Mouse (Mus musculus): ENCODE results near the gene Acox1. TPM values are rescaled to one million over a fixed set of nuclear protein-coding genes. Genes with fewer than 3 reads are reported as not detected.

The Acox1 gene
- polyA plus RNA-seq, 1 experiment from 2014 or later, result 207 TPM

GRCm38 (mm10) chr11:116197584-116197906 is 1.3 kb downstream of the Acox1 start:
- H3K4me3 ChIP-seq (ENCODE audit: low read depth, low read length), result peak overlapping the region; percentile 74

GRCm38 (mm10) chr11:116196866-116197583 is 1.8 kb downstream of the Acox1 start:
- H3K36me3 ChIP-seq (ENCODE audit: control insufficient read depth, insufficient read depth, low read length), result peaks cover 2% of the 10 kb centered on the region; the same call in 1 of the 2 replicates
- ATAC-seq (ENCODE audit: low FRiP score, low TSS enrichment), result no peak
- peak overlapping the region; percentile 86; the same call in 1 of the 2 replicates for H3K9ac ChIP-seq (ENCODE audit: low read length)
- WGBS, result 93% methylated on average over 18 of the region's 18 CpGs
- no peaks in the 10 kb centered on the region for H3K4me1 ChIP-seq (replicated peaks; ENCODE audit: control insufficient read depth, insufficient read depth)
- H3K27ac ChIP-seq (replicated peaks), result peak overlapping the region; percentile 50
- DNase-seq (ENCODE audit: low spot score), result no peak
- peak overlapping the region; percentile 74; the same call in 1 of the 2 replicates for H3K4me3 ChIP-seq (ENCODE audit: low read depth, low read length)
- H3K27me3 ChIP-seq (ENCODE audit: control insufficient read depth, insufficient read depth, low read length), result no peaks in the 10 kb centered on the region
- H3K9me3 ChIP-seq (ENCODE audit: control insufficient read depth, low read length), result no peaks in the 10 kb centered on the region
- H3K4me2 ChIP-seq (replicated peaks; ENCODE audit: low read depth), result peak overlapping the region; percentile 80
- TF ChIP-seq EP300 (optimal IDR thresholded peaks at IDR 0.05), result no peak
- no peak for TF ChIP-seq CTCF (IDR thresholded peaks at IDR 0.05; ENCODE audit: low read depth)

More at GRCm38 (mm10) chr11:116197584-116197906, 1.3 kb downstream of the Acox1 start:
- 80% methylated on average over 6 of the region's 6 CpGs for WGBS
- ATAC-seq (ENCODE audit: low FRiP score, low TSS enrichment), result no peak
- H3K4me2 ChIP-seq (replicated peaks; ENCODE audit: low read depth), result peak overlapping the region; percentile 80
- H3K27me3 ChIP-seq (ENCODE audit: control insufficient read depth, insufficient read depth, low read length), result no peaks in the 10 kb centered on the region
- H3K27ac ChIP-seq (replicated peaks), result peak overlapping the region; percentile 50
- TF ChIP-seq CTCF (IDR thresholded peaks at IDR 0.05; ENCODE audit: low read depth) (no peak), EP300 (optimal IDR thresholded peaks at IDR 0.05) (no peak)
- no peaks in the 10 kb centered on the region for H3K4me1 ChIP-seq (replicated peaks; ENCODE audit: control insufficient read depth, insufficient read depth)
- no peaks in the 10 kb centered on the region for H3K9me3 ChIP-seq (ENCODE audit: control insufficient read depth, low read length)
- no peak for DNase-seq (ENCODE audit: low spot score)
- H3K9ac ChIP-seq (ENCODE audit: low read length), result peak overlapping the region; percentile 86
- H3K36me3 ChIP-seq (ENCODE audit: control insufficient read depth, insufficient read depth, low read length), result peaks cover 2% of the 10 kb centered on the region; the same call in 1 of the 2 replicates

GRCm38 (mm10) chr11:116196336-116196735 is 2.5 kb downstream of the Acox1 start:
- no peak overlapping the region for H3K4me2 ChIP-seq (replicated peaks; ENCODE audit: low read depth)
- ATAC-seq (ENCODE audit: low FRiP score, low TSS enrichment), result no peak
- peaks cover 2% of the 10 kb centered on the region; the same call in 1 of the 2 replicates for H3K36me3 ChIP-seq (ENCODE audit: control insufficient read depth, insufficient read depth, low read length)
- no peak overlapping the region for H3K9ac ChIP-seq (ENCODE audit: low read length)
- TF ChIP-seq CTCF (IDR thresholded peaks at IDR 0.05; ENCODE audit: low read depth) (no peak), EP300 (optimal IDR thresholded peaks at IDR 0.05) (no peak)
- no peaks in the 10 kb centered on the region for H3K9me3 ChIP-seq (ENCODE audit: control insufficient read depth, low read length)
- no peaks in the 10 kb centered on the region for H3K27me3 ChIP-seq (ENCODE audit: control insufficient read depth, insufficient read depth, low read length)
- H3K27ac ChIP-seq (replicated peaks), result no peak overlapping the region; the same call in 1 of the 2 replicates
- no peak overlapping the region for H3K4me3 ChIP-seq (ENCODE audit: low read depth, low read length)
- no peaks in the 10 kb centered on the region for H3K4me1 ChIP-seq (replicated peaks; ENCODE audit: control insufficient read depth, insufficient read depth)
- WGBS, result 77% methylated on average over 3 of the region's 3 CpGs
- no peak for DNase-seq (ENCODE audit: low spot score)

- ATAC-seq (ENCODE audit: low FRiP score, low TSS enrichment), result peak; percentile 48
- no peak overlapping the region for H3K4me3 ChIP-seq (ENCODE audit: low read depth, low read length)
- no peaks in the 10 kb centered on the region for H3K27me3 ChIP-seq (ENCODE audit: control insufficient read depth, insufficient read depth, low read length)
- peak; percentile 57 for DNase-seq (ENCODE audit: low spot score)
- H3K36me3 ChIP-seq (ENCODE audit: control insufficient read depth, insufficient read depth, low read length), result peaks cover 2% of the 10 kb centered on the region; the same call in 1 of the 2 replicates
- H3K9ac ChIP-seq (ENCODE audit: low read length), result no peak overlapping the region
- TF ChIP-seq EP300 (optimal IDR thresholded peaks at IDR 0.05) (no peak), CTCF (IDR thresholded peaks at IDR 0.05; ENCODE audit: low read depth) (peak; percentile 38)
- WGBS, result 44% methylated on average over 5 of the region's 5 CpGs
- peak overlapping the region; percentile 30 for H3K27ac ChIP-seq (replicated peaks)
- H3K4me2 ChIP-seq (replicated peaks; ENCODE audit: low read depth), result peak overlapping the region; percentile 37; the same call in 1 of the 2 replicates
- H3K4me1 ChIP-seq (replicated peaks; ENCODE audit: control insufficient read depth, insufficient read depth), result no peaks in the 10 kb centered on the region
- H3K9me3 ChIP-seq (ENCODE audit: control insufficient read depth, low read length), result no peaks in the 10 kb centered on the region
Observed at GRCm38 (mm10) chr11:116195252-116195651, 3.6 kb downstream of the Acox1 start.

- Histone ChIP-seq H3K4me3 (ENCODE audit: low read depth, low read length) (no peak overlapping the region), H3K9me3 (ENCODE audit: control insufficient read depth, low read length) (no peaks in the 10 kb centered on the region), H3K27ac (replicated peaks) (no peak overlapping the region), H3K27me3 (ENCODE audit: control insufficient read depth, insufficient read depth, low read length) (no peaks in the 10 kb centered on the region), H3K4me2 (replicated peaks; ENCODE audit: low read depth) (peak overlapping the region; percentile 37; the same call in 1 of the 2 replicates), H3K36me3 (ENCODE audit: control insufficient read depth, insufficient read depth, low read length) (peaks cover 2% of the 10 kb centered on the region; the same call in 1 of the 2 replicates), H3K9ac (ENCODE audit: low read length) (0 out of 2 replicates have a peak overlapping the region, but pooled peaks have one; percentile 4), H3K4me1 (replicated peaks; ENCODE audit: control insufficient read depth, insufficient read depth) (no peaks in the 10 kb centered on the region)
- TF ChIP-seq EP300 (optimal IDR thresholded peaks at IDR 0.05) (no peak), CTCF (IDR thresholded peaks at IDR 0.05; ENCODE audit: low read depth) (no peak)
- DNase-seq (ENCODE audit: low spot score) (no peak), ATAC-seq (ENCODE audit: low FRiP score, low TSS enrichment) (no peak)
- 88% methylated on average over 8 of the region's 8 CpGs for WGBS
Observed at GRCm38 (mm10) chr11:116194619-116195018, 4.2 kb downstream of the Acox1 start.

All from stomach, postnatal 0 days (tissue).